Mouse (Mus musculus) limb, embryonic 10.5 days (tissue): ENCODE results near the gene Ppp1r12b. TPM values are rescaled to one million over a fixed set of nuclear protein-coding genes. Genes with fewer than 3 reads are reported as not detected.
A peak's percentile ranks its signal among the peaks of the same experiment; 100 is the strongest.

Experiments used
- DNase-seq: peaks from one replicate; pipeline ENCODE4 v3.0.0-alpha.2; 2017; ENCODE audit warnings: low spot score
- H3K27ac ChIP-seq: fragments of 300-500 bp; sonication (generic); 2 replicates; pipeline ENCODE4 v1.5.1; 2016; ENCODE audit warnings: mild to moderate bottlenecking
- H3K27me3 ChIP-seq: fragments of 300-500 bp; sonication (generic); 2 replicates; pipeline ENCODE4 v1.6.1; 2016; ENCODE audit warnings: low read depth, mild to moderate bottlenecking; ENCODE audit not compliant: poor library complexity, severe bottlenecking
- H3K36me3 ChIP-seq: fragments of 300-500 bp; sonication (generic); 2 replicates; pipeline ENCODE4 v1.6.1; 2016; ENCODE audit warnings: mild to moderate bottlenecking, moderate library complexity
- H3K4me1 ChIP-seq: fragments of 300-500 bp; sonication (generic); 2 replicates; pipeline ENCODE4 v1.6.1; 2016
- H3K4me3 ChIP-seq: fragments of 300-500 bp; sonication (generic); 2 replicates; pipeline ENCODE4 v1.5.1; 2016; ENCODE audit warnings: mild to moderate bottlenecking, moderate library complexity
- H3K9me3 ChIP-seq: fragments of 300-500 bp; sonication (generic); replicated peaks from 2 replicates; pipeline ENCODE4 v1.6.1; 2016; ENCODE audit warnings: mild to moderate bottlenecking
- WGBS: fragments of 180-500 bp; shearing (Covaris S2); methylation state at CpG from one replicate; pipeline ENCODE4 v1.1.7; 2016; 5-methylcytosine and 5-hydroxymethylcytosine counted together
- polyA plus RNA-seq: library from polyadenylated mRNA; unstranded; fragments of >200 nt; fragmentation: Nextera tagmentation; extraction: Ambion mirVana; gene quantifications from 2 replicates; pipeline ENCODE4 v1.2.1, GENCODE M21; 2016

Gene Ppp1r12b
- polyA plus RNA-seq = 5.5 and 5.7 TPM in 2 replicates

GRCm38 (mm10) chr1:134955637-134956176, at the start of gene Ppp1r12b:
TSS of gene Ppp1r12b (minus strand) at chr1:134955942.
- WGBS = under 1% methylated on average over 39 of the region's 39 CpGs
- H3K9me3 ChIP-seq = no peaks in the 10 kb centered on the region

GRCm38 (mm10) chr1:135003346-135003745, 47.6 kb upstream of the Ppp1r12b start:
- peaks cover 13% of the 10 kb centered on the region; the same call in 1 of the 2 replicates for H3K4me1 ChIP-seq
- no peaks in the 10 kb centered on the region for H3K9me3 ChIP-seq
- H3K27ac ChIP-seq = no peak overlapping the region
- no peak overlapping the region for H3K4me3 ChIP-seq
- H3K27me3 ChIP-seq = 0 out of 2 replicates have a peak, but pooled peaks cover 4% of the 10 kb centered on the region
- 69% methylated on average over 4 of the region's 4 CpGs for WGBS
- no peak for DNase-seq
- H3K36me3 ChIP-seq = no peaks in the 10 kb centered on the region

More at GRCm38 (mm10) chr1:134955637-134956176, at the start of gene Ppp1r12b:
- peak; percentile 92 for DNase-seq
- Histone ChIP-seq H3K27me3 (no peaks in the 10 kb centered on the region), H3K27ac (peak within 1 kb of the TSS; percentile 92), H3K36me3 (no peaks in the 10 kb centered on the region), H3K4me1 (peaks cover 17% of the 10 kb centered on the region), H3K4me3 (peak within 1 kb of the TSS; percentile 93)

- Histone ChIP-seq H3K27me3 (peaks cover 4% of the 10 kb centered on the region; the same call in 1 of the 2 replicates), H3K27ac (no peak overlapping the region), H3K9me3 (no peaks in the 10 kb centered on the region), H3K4me1 (peaks cover 19% of the 10 kb centered on the region), H3K36me3 (no peaks in the 10 kb centered on the region), H3K4me3 (no peak overlapping the region)
- no peak for DNase-seq
- 85% methylated on average over 9 of the region's 9 CpGs for WGBS
These were observed 44.8 kb upstream of the Ppp1r12b start for GRCm38 (mm10) chr1:135000527-135000926.

- Histone ChIP-seq H3K4me1 (peaks cover 18% of the 10 kb centered on the region), H3K4me3 (no peak overlapping the region), H3K36me3 (no peaks in the 10 kb centered on the region), H3K27me3 (peaks cover 19% of the 10 kb centered on the region; the same call in 1 of the 2 replicates), H3K9me3 (no peaks in the 10 kb centered on the region), H3K27ac (no peak overlapping the region)
- WGBS = 91% methylated on average over 8 of the region's 8 CpGs
- DNase-seq = no peak
These were observed 42.5 kb upstream of the Ppp1r12b start for GRCm38 (mm10) chr1:134998231-134998630.

GRCm38 (mm10) chr1:134997568-134997967, 41.8 kb upstream of the Ppp1r12b start:
- no peak overlapping the region for H3K27ac ChIP-seq
- no peaks in the 10 kb centered on the region for H3K36me3 ChIP-seq
- no peak overlapping the region for H3K4me3 ChIP-seq
- DNase-seq = no peak
- peaks cover 17% of the 10 kb centered on the region for H3K4me1 ChIP-seq
- 85% methylated on average over 5 of the region's 5 CpGs for WGBS
- H3K9me3 ChIP-seq = no peaks in the 10 kb centered on the region
- peaks cover 15% of the 10 kb centered on the region; the same call in 1 of the 2 replicates for H3K27me3 ChIP-seq

- Histone ChIP-seq H3K9me3 (no peaks in the 10 kb centered on the region), H3K4me3 (no peak overlapping the region), H3K27me3 (peaks cover 18% of the 10 kb centered on the region; the same call in 1 of the 2 replicates), H3K4me1 (peaks cover 28% of the 10 kb centered on the region), H3K36me3 (no peaks in the 10 kb centered on the region), H3K27ac (no peak overlapping the region)
- no peak for DNase-seq
- 89% methylated on average over 7 of the region's 7 CpGs for WGBS
These were observed 40.7 kb upstream of the Ppp1r12b start for GRCm38 (mm10) chr1:134996471-134996870.

- WGBS = 12% methylated on average over 1 of the region's 1 CpGs
- H3K4me3 ChIP-seq = no peak overlapping the region
- H3K4me1 ChIP-seq = peaks cover 31% of the 10 kb centered on the region
- no peaks in the 10 kb centered on the region for H3K9me3 ChIP-seq
- H3K27me3 ChIP-seq = peaks cover 23% of the 10 kb centered on the region
- H3K36me3 ChIP-seq = no peaks in the 10 kb centered on the region
- H3K27ac ChIP-seq = no peak overlapping the region
- DNase-seq = no peak
These were observed 40.2 kb upstream of the Ppp1r12b start for GRCm38 (mm10) chr1:134995954-134996353.

- Histone ChIP-seq H3K27ac (no peak overlapping the region), H3K36me3 (no peaks in the 10 kb centered on the region), H3K9me3 (no peaks in the 10 kb centered on the region), H3K4me1 (peaks cover 30% of the 10 kb centered on the region), H3K4me3 (no peak overlapping the region), H3K27me3 (peaks cover 28% of the 10 kb centered on the region)
- 59% methylated on average over 4 of the region's 4 CpGs for WGBS
- DNase-seq = no peak
These were observed 39.7 kb upstream of the Ppp1r12b start for GRCm38 (mm10) chr1:134995437-134995836.

GRCm38 (mm10) chr1:134994739-134995138, 39.0 kb upstream of the Ppp1r12b start:
- Histone ChIP-seq H3K36me3 (no peaks in the 10 kb centered on the region), H3K4me1 (peaks cover 27% of the 10 kb centered on the region), H3K27me3 (peaks cover 35% of the 10 kb centered on the region), H3K9me3 (no peaks in the 10 kb centered on the region), H3K4me3 (no peak overlapping the region), H3K27ac (no peak overlapping the region)
- 86% methylated on average over 3 of the region's 3 CpGs for WGBS
- DNase-seq = no peak

GRCm38 (mm10) chr1:134992046-134992645, 36.4 kb upstream of the Ppp1r12b start:
- WGBS = 35% methylated on average over 8 of the region's 8 CpGs
- Histone ChIP-seq H3K4me1 (peaks cover 37% of the 10 kb centered on the region), H3K27me3 (peaks cover 56% of the 10 kb centered on the region), H3K27ac (peak overlapping the region; percentile 75), H3K36me3 (no peaks in the 10 kb centered on the region), H3K4me3 (no peak overlapping the region), H3K9me3 (no peaks in the 10 kb centered on the region)
- DNase-seq = no peak

- Histone ChIP-seq H3K4me1 (peaks cover 28% of the 10 kb centered on the region), H3K27me3 (peaks cover 57% of the 10 kb centered on the region), H3K4me3 (no peak overlapping the region), H3K27ac (no peak overlapping the region), H3K36me3 (no peaks in the 10 kb centered on the region), H3K9me3 (no peaks in the 10 kb centered on the region)
- peak; percentile 83 for DNase-seq
- 10% methylated on average over 7 of the region's 7 CpGs for WGBS
These were observed 33.6 kb upstream of the Ppp1r12b start for GRCm38 (mm10) chr1:134989372-134989771.

GRCm38 (mm10) chr1:134987962-134988341, 32.2 kb upstream of the Ppp1r12b start:
- peak overlapping the region; percentile 67 for H3K27ac ChIP-seq
- no peaks in the 10 kb centered on the region for H3K36me3 ChIP-seq
- peak overlapping the region; percentile 59 for H3K4me3 ChIP-seq
- peaks cover 48% of the 10 kb centered on the region for H3K27me3 ChIP-seq
- no peak for DNase-seq
- no peaks in the 10 kb centered on the region for H3K9me3 ChIP-seq
- WGBS = 13% methylated on average over 14 of the region's 14 CpGs
- peaks cover 28% of the 10 kb centered on the region for H3K4me1 ChIP-seq

GRCm38 (mm10) chr1:134987173-134987961, 31.6 kb upstream of the Ppp1r12b start:
- Histone ChIP-seq H3K27ac (peak overlapping the region; percentile 67), H3K27me3 (peaks cover 48% of the 10 kb centered on the region)
- 33% methylated on average over 48 of the region's 48 CpGs for WGBS

More at GRCm38 (mm10) chr1:134987173-134987961, 31.6 kb upstream of the Ppp1r12b start:
- H3K36me3 ChIP-seq = no peaks in the 10 kb centered on the region
- H3K9me3 ChIP-seq = no peaks in the 10 kb centered on the region
- peak overlapping the region; percentile 59 for H3K4me3 ChIP-seq
- H3K4me1 ChIP-seq = peaks cover 23% of the 10 kb centered on the region
- DNase-seq = peak; percentile 79
